Mouse (Mus musculus): Measurements from ENCODE around the gene Xlr3a. TPM values are rescaled to one million over a fixed set of nuclear protein-coding genes. Genes with fewer than 3 reads are reported as not detected.

Gene Xlr3a
- total RNA-seq, 2 experiments from 2014 or later = 1.4 to 3.3 TPM

DNA sequence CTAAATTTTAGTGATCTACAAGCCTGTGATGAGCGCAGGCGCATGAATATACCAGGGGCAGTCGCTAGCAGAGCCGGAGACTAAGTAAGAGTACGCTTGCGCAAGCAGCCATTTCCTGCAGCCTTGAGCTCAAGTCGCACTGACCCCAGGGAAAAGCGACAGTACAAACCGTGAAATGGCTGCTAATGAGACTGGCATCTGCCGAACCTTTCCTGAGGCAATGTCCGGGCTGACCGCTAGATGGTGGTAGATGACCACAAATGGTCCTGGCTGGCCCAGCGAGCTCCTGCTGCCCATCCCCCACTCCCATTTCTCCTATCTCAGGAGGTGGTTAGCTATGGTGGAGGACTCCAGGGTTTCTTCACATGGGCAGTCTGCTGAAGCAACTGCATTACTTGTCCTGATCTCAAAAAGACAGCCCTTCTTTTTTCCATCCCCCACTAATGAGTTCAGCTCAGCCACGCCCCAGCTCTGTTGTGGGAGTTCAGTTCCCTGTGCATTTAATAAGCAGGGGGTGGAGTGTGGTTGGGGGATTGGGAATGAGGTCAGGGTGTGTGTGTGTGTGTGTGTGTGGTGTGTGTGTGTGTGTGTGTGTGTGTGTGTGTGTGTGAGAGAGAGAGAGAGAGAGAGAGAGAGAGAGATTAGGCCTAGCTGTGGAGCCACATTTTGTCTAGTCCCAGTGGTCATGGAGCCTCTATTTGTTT is 42.9 kb downstream of the Xlr3a start:
- H3K27ac ChIP-seq = no peak overlapping the region; the same call in 1 of the 2 replicates
- peak overlapping the region; percentile 20; the same call in 1 of the 2 replicates for H3K4me3 ChIP-seq
- intact Hi-C loops (cut with DNase I) = loop anchor here (5.0 to 10.0 kb wide), 5 partner anchors 381 to 893 kb away; partner anchors contain the start of gene Trex2
- peak; percentile 89 to 95 for DNase-seq (ENCODE audit: extremely low spot score in 1 of 2, low spot score in 2 of 2)
- TF ChIP-seq CTCF (IDR thresholded peaks at IDR 0.05) = peak; percentile 91

DNA sequence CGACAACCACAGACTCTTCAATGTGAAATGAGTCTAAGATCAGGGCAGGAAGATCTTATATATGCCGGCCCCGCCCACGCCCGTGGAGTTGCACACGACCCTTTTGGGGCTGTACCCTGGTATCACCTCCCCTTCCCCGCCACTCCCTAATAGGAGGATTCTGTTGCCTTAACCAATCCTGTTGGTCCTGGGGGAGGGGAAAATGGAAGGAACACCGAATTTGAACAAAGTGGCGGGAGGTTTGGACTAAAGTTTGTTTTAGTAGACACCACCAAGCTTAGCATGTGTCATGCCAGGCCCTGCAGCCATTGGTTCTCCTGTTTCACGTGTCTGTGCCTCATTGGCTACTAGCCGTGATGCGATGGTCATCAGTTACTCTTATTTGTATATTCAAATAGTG is 57.2 kb downstream of the Xlr3a start:
- intact Hi-C loops (cut with DNase I) = no loop called here
- no peak overlapping the region for H3K4me3 ChIP-seq
- no peak overlapping the region for H3K27ac ChIP-seq
- no peak for DNase-seq (ENCODE audit: extremely low spot score in 1 of 2, low spot score in 2 of 2)
- no peak for TF ChIP-seq CTCF (IDR thresholded peaks at IDR 0.05)

DNA sequence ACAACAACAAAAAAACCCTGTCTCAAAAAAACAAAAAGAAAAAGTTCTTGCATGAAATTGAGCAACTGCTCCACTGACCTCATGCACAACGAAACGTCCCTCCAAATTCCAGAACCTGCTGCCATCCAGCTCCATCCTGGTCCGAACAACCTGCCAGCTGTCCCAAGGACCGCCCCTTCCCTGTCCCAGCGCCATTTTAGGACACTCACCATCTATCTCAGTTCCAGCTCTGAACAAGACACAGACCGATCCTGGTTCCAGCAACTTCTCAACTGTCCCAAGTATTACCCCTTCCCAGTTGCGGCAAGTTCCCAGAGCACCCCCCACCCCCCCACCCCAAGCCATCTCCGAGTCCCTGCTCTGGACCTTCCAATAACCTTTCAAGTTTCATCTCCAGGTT is 58.1 kb downstream of the Xlr3a start:
- intact Hi-C loops (cut with DNase I) = no loop called here
- Histone ChIP-seq H3K27ac (no peak overlapping the region), H3K4me3 (no peak overlapping the region)
- no peak for TF ChIP-seq CTCF (IDR thresholded peaks at IDR 0.05)
- DNase-seq (ENCODE audit: extremely low spot score in 1 of 2, low spot score in 2 of 2) = no peak

DNA sequence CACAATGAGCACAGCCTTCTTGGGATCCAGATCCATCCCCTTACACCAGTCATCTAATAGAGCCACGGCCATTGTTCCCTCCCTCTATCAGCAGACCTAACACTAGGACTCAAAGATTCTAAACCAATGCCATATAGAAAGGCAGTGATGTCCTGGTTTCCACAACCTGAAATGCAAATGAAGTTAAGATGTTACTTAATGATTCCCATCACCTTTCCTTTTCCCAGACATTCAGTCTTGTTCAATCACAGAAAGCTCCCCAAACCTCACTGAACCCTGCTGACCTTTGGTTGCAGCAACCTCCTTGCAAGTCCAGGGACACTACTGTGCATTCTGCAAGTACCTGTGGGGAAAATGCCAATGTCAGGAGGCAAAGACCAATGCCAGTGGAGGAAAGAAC is 59.9 kb downstream of the Xlr3a start, which contains the start of gene Pnma5:
TSS of gene Pnma5 (minus strand) at position 101 of the 400 bp plus-strand sequence.
- intact Hi-C loops (cut with DNase I) = no loop called here
- no peak for TF ChIP-seq CTCF (IDR thresholded peaks at IDR 0.05)
- H3K4me3 ChIP-seq = no peak within 1 kb of the TSS
- DNase-seq (ENCODE audit: extremely low spot score in 1 of 2, low spot score in 2 of 2) = no peak
- no peak within 1 kb of the TSS for H3K27ac ChIP-seq

Other genes starting within 250 kb of the Xlr3a start
- 10 to 100 TPM; 51.0 to 52.9 TPM for gene Cetn2, start 178.7 kb downstream of the Xlr3a start, total RNA-seq (2021)
- gene Nsdhl, start 178.5 kb downstream of the Xlr3a start, total RNA-seq (2021) = 10 to 100 TPM; 20.3 to 23.2 TPM
- gene Zfp185, start 109.8 kb downstream of the Xlr3a start, total RNA-seq (2021) = under 1 TPM; 0.37 to 0.84 TPM
- gene Pnma5, start 60.0 kb downstream of the Xlr3a start, total RNA-seq (2021) = under 1 TPM; 0.21 to 0.25 TPM
- 10 to 100 TPM; 14.4 to 16.3 TPM for gene Pnma3, start 32.3 kb downstream of the Xlr3a start, total RNA-seq (2021)
- 1 to 10 TPM in 1 of 2 experiments, not detected in 1; 1.0 TPM for gene Xlr4a, start 14.6 kb downstream of the Xlr3a start, total RNA-seq (2021)
- 1 to 10 TPM in 1 of 2 experiments, under 1 TPM in 1; 0.93 to 2.7 TPM for gene Gm14685, start 20.0 kb upstream of the Xlr3a start, total RNA-seq (2021)
- not detected for gene Xlr5b, start 51.7 kb upstream of the Xlr3a start, total RNA-seq (2021)
- gene DXBay18, start 52.4 kb upstream of the Xlr3a start, total RNA-seq (2021) = under 1 TPM in 1 of 2 experiments, not detected in 1; 0.63 TPM
- not detected for gene Spin2d, start 79.9 kb upstream of the Xlr3a start, total RNA-seq (2021)
- 1 to 10 TPM in 1 of 2 experiments, under 1 TPM in 1; 0.26 to 8.9 TPM for gene Xlr3b, start 95.1 kb upstream of the Xlr3a start, total RNA-seq (2021)
- 1 to 10 TPM in 1 of 2 experiments, not detected in 1; 2.0 TPM for gene Xlr4b, start 117.2 kb upstream of the Xlr3a start, total RNA-seq (2021)
- 10 to 100 TPM; 16.3 to 18.6 TPM for gene F8a, start 131.2 kb upstream of the Xlr3a start, total RNA-seq (2021)
- not detected for gene Xlr4c, start 146.0 kb upstream of the Xlr3a start, total RNA-seq (2021)
- not detected for gene Xlr3c, start 168.3 kb upstream of the Xlr3a start, total RNA-seq (2021)
- gene Xlr5a, start 195.9 kb upstream of the Xlr3a start, total RNA-seq (2021) = not detected
- gene Xlr5c, start 195.9 kb upstream of the Xlr3a start, total RNA-seq (2021) = not detected
- not detected for gene Gm45015, start 239.7 kb upstream of the Xlr3a start, total RNA-seq (2021)
- gene Zfp275, start 245.5 kb upstream of the Xlr3a start, total RNA-seq (2021) = 10 to 100 TPM; 18.6 to 21.3 TPM

All from left cerebral cortex, adult 2 months (tissue).